Mouse (Mus musculus): ENCODE data around the gene Kcnh2.

The Kcnh2 gene

GRCm38 (mm10) chr5:24380499-24380898 lies 29.1 kb upstream of the Kcnh2 start:
- in situ Hi-C loops (cut with MboI, MseI), result loop anchor here (10.0 kb wide), 1 partner anchor 216 kb away; the partner anchor contains the start of gene Nupl2

- in situ Hi-C loops (cut with MboI, MseI), result no loop called here
These were observed 28.1 kb upstream of the Kcnh2 start for GRCm38 (mm10) chr5:24379501-24379900.

- in situ Hi-C loops (cut with MboI, MseI), result no loop called here
These were observed 27.3 kb upstream of the Kcnh2 start for GRCm38 (mm10) chr5:24378700-24379099.

DNA sequence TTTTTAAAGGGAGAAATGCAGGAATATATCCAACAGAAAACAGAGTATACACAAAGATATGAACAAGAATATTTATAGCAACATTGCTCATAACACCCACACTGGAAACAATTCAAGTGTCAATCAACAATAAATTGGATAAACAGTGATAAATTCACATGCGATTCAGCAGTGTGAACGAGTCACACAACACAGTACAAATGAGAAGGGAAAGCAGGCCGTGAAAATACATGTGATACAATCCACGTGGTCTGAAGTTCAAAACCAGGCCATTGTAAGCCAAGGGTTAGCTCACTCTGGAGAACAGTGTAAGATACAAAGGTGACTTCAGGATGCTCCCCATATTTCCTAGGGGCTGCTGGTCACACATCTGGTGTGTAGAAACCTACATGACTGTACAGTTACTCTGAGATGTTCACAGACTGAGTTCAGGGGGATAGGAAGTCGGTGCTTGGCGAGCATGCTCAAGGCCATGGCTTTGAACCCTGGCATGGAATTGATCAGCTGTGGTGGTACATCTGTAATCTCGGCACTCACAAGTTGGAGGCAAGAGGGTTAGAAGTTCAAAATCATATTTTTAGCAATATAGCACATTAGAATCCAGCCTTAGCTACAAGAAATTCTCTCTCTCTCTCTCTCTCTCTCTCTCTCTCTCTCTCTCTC lies 23.4 kb upstream of the Kcnh2 start:
- in situ Hi-C loops (cut with MboI, MseI), result no loop called here

DNA sequence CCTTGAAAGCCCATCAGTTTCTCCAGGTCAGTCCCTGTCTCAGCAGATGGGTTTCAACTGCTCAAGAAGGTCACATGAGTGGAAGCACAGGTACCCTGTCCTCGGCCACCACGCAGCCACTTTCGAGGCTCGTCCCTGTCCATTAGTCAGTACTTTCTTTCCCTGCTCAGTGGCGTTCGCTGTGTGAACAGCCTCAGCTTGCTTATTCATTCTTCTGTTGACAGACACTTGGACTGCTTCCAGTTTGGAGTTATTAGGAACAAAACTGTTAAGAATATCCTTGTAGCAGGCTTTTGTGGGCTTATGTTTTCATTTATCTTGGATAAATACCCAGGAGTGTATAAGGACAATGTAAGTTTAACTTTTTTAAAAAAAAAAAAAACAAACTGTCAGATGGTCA lies 22.8 kb upstream of the Kcnh2 start:
- in situ Hi-C loops (cut with MboI, MseI), result no loop called here

- in situ Hi-C loops (cut with MboI, MseI), result no loop called here
These were observed 22.4 kb upstream of the Kcnh2 start for GRCm38 (mm10) chr5:24373807-24374206.

GRCm38 (mm10) chr5:24369767-24370166 lies 18.4 kb upstream of the Kcnh2 start:
- in situ Hi-C loops (cut with MboI, MseI), result no loop called here

DNA sequence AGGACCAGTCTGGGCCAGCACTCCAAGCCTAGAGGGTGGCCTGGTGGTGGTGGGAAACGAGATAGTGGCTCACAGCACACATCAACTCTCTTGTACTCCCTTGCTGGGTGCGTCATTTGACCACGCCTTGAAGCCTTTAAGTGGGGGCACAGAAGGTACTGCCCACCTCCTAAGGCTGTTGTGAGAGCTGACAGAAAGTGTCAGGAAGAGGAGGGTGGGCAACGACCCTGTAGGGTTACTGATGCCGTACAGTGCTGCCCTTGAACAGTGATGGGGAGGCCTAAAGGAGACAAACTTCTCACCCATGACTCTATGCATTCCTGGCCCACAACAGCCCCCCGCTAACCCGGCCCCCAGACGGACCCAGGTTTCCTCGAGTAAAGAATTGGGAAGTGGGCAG lies 15.0 kb upstream of the Kcnh2 start:
- in situ Hi-C loops (cut with MboI, MseI), result no loop called here

- in situ Hi-C loops (cut with MboI, MseI), result no loop called here
These were observed 14.1 kb upstream of the Kcnh2 start for GRCm38 (mm10) chr5:24365528-24365927.

- in situ Hi-C loops (cut with MboI, MseI), result no loop called here
These were observed 13.6 kb upstream of the Kcnh2 start for GRCm38 (mm10) chr5:24364963-24365362.

- in situ Hi-C loops (cut with MboI, MseI), result no loop called here
These were observed 13.1 kb upstream of the Kcnh2 start, which contains the start of gene Nos3 for GRCm38 (mm10) chr5:24364508-24364907. Nos3 (plus strand) TSS chr5:24364810.

DNA sequence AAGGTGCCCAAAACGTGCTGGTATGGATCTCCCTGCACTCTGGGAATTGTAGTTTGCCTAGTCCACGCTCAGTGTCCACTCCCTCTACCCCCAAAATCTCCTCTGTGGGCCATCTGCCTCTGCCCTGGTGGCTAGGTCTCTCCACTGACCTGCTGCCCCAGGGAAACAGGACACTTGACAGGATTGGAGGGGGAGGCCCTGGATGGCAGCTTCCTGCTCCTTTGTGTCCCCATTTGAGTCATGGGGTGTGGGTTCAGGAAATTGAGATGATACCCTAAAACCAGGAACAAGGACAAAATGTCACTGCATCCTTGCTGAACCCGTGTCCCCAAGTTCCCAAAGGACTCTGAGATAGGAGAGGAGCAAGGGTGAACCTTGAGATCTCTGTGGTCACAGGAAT lies 12.7 kb upstream of the Kcnh2 start:
- in situ Hi-C loops (cut with MboI, MseI), result no loop called here

GRCm38 (mm10) chr5:24363467-24363866 lies 12.1 kb upstream of the Kcnh2 start:
- in situ Hi-C loops (cut with MboI, MseI), result no loop called here

DNA sequence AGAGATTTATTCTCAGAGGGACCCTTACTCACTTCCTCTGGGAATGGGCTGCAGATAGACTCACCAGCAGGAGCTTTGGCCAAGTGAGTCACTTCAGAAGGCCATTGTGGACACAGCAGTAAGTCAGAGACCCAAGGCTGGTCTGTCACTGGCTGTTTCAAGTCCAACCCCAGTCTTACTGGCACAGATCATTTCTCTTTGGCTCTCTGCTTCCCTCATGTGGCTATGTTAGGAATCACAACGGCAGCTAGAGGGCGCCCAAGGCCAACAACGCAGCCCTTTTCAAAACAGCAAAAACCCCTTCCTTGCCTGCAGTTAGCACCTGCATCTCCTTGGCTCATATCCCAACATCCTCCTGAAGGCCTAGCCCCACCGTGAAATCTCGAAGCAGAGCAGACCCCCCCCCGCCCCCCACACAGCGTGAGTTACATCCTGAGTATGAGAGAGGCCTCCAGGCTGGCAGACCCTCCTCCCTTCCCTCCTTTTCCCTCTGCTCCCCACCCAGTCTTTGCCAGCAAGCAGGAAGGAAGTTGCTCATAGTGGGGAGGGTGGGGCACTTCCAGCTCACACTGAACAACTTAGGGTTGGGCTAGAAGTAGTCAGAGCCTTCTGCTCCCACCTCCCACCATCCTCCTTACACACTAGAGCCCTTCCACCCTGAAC lies 9.5 kb upstream of the Kcnh2 start:
- in situ Hi-C loops (cut with MboI, MseI), result no loop called here

GRCm38 (mm10) chr5:24357461-24357860 lies 6.1 kb upstream of the Kcnh2 start:
- in situ Hi-C loops (cut with MboI, MseI), result loop anchor here (5.0 kb wide), 1 partner anchor 80 kb away; no protein-coding TSS in a partner anchor

DNA sequence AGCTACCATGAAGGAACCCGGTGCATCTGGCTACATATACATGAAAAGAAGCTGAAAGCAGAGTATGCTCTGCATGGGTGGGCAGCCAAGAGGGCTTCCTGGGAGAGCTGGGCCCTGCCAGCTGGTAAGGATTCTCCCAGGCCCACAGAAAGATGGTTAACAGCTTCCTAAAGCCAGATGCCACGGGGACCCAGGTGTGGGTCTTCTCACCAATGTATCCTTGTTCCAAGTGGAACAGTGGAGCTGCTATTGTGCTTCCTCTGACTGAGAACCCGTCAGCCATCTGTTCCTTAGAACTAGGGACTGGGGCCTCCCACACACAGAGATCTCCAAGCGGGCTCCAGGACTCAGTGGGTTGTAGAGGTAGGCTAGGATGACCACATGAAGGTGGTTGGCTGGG lies 5.4 kb upstream of the Kcnh2 start:
- in situ Hi-C loops (cut with MboI, MseI), result loop anchor here (5.0 kb wide), 1 partner anchor 79 kb away; no protein-coding TSS in a partner anchor

- in situ Hi-C loops (cut with MboI, MseI), result no loop called here
These were observed 1.9 kb upstream of the Kcnh2 start for GRCm38 (mm10) chr5:24353327-24353726.

DNA sequence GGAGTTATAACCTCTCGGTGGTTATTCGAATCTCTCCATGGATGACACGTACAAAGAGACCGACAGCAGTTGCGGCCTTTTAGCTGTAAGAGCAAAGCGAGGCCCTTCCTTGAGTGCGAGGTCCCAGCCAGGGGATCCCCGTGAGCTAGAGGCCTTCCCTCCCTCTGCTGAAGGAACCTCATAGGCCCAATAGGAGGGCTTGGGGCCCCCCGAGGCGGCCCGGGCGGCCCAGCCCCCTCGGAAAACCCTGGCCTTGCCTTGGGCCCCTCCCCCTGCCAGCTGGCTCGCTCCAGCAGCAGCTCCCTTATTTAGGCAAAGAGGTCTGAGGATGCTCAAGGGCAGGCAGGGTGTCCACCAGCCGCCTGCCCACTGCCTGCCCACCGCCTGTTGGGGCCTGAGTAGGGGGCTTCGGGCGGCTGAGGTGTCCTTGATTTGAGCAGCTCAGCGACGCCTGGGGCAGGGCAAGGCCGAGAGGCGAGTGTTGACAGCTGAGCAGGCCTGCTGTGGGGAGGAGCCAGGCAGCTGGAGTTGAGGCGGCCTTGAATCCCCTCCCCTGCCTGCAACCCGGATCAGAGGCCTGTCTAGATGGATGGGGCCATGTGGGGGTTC lies 951 bp upstream of the Kcnh2 start:
- in situ Hi-C loops (cut with MboI, MseI), result no loop called here

GRCm38 (mm10) chr5:24351701-24352171 lies 332 bp upstream of the Kcnh2 start:
- in situ Hi-C loops (cut with MboI, MseI), result no loop called here

DNA sequence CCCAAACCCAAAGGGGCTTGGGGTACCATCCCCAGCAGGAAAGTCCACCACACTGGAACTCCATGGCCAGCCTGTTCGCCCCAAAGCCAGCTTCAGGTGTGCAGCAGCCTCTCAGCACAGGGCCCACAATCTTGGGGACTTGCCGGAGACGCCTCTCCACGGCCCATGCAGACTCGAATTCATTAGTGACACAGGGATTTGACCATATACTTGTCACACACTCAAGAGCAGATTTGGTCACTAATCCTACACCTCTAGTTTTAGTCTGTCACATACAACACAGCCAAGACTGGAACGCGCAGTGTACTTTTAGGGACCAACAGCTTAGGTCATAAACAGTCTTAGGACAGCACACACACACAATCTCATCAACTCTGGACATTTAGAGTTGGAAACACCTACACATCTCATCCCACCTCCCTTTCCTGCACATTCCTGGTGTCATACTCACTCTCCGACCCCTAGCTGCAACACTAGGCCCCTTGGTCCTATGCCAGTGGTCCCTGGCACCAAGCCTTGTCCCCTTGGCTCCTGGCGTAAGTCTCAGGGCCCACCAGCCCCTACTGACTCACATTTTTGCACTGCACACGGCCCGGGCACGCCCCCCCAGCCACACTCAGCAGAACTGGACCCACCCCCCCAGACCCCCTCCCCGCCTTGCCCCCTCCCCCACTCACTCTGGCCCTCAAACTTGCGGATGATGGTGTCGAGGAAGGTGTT lies 713 bp downstream of the Kcnh2 start:
- in situ Hi-C loops (cut with MboI, MseI), result no loop called here

- in situ Hi-C loops (cut with MboI, MseI), result no loop called here
These were observed 1.3 kb downstream of the Kcnh2 start for GRCm38 (mm10) chr5:24350073-24350472.

DNA sequence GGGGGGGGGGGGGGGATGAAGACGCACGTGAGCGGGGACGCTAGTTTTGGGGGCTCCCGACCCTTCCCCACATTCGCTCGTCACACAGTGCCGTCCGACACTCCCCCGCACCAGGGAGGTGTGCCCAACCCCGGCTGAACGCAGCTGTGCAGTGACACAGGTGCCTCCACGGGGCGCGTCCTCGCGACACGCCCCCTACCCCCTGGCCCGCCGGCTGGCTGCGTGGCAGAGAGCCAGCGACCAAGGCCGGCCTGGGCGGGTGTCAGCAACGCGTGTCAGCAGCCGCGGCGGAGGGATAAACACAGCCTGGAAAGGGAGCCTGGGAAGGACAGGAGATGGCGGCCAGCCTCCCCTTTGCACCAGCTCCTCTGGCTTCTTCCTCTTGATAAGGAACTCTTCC lies 2.9 kb downstream of the Kcnh2 start:
- in situ Hi-C loops (cut with MboI, MseI), result no loop called here

Measured in T-helper 2 cell (primary cell).